Comparison of ENCODE assay signal across 17 mouse cellular contexts in the genomic region with DNA sequence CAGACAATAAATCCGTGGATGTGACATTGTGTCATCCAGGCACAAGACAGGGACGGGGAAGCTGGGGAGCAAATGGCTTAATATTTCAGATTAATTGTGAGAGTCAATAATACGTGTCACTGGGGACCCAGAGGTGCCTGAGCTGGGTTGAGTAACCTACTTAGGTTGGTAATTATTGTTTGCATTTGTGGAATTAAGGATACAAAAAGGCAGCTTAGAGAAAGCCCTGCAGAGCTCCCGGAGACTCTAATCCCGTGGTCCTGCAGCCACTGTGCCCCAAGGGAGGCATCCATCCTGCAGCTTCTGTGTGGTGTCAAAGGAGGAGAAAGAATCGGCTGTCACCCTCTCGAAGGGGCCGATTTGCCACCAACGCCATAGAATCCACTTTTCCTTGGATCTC.
DNase-seq lines count a peak whose midpoint lies in the region; ATAC-seq and TF ChIP-seq lines count a peak whose summit lies in the region.
"Had no signal": no experiment of that assay in that cellular context is flagged by ENCODE, and none has a peak within 500 bp of the region (broad histone marks: within the 10 kb centered on the region; RNA-seq: fewer than 3 reads in every experiment).

No protein-coding gene starts in this region.

- peak; percentile 19 for DNase-seq in midbrain, embryonic 10.5 days (ENCODE audit: low spot score)
- no peak for DNase-seq in midbrain, postnatal 0 days (ENCODE audit: low spot score)
- no peak for DNase-seq in frontal cortex, postnatal 10 days (ENCODE audit: low spot score in 2 of 2)
- DNase-seq in thymus, adult 2 months = no peak
- DNase-seq: cerebellum, postnatal 14 days; left cerebral cortex, postnatal 4 days; lung, adult 18-20 months; right cerebral cortex, adult 18-20 months had no signal

- no peak overlapping the region for H3K4me2 ChIP-seq in midbrain, postnatal 0 days (ENCODE audit: low read depth, low read length, poor library complexity, severe bottlenecking)
- H3K4me2 ChIP-seq in midbrain, embryonic 12.5 days (replicated peaks) = peak overlapping the region; percentile 8
- H3K4me2 ChIP-seq in neural tube, embryonic 13.5 days = peak overlapping the region; percentile 33
- no peak overlapping the region for H3K4me2 ChIP-seq in intestine, embryonic 15.5 days (replicated peaks)
- H3K4me2 ChIP-seq: embryonic facial prominence, embryonic 12.5 days; heart, embryonic 12.5 days had no signal

- H3K4me1 ChIP-seq in midbrain, embryonic 10.5 days = peaks cover 33% of the 10 kb centered on the region
- H3K4me1 ChIP-seq in midbrain, postnatal 0 days (ENCODE audit: insufficient read depth, low read length) = no peaks in the 10 kb centered on the region
- H3K4me1 ChIP-seq in midbrain, embryonic 12.5 days = peaks cover 16% of the 10 kb centered on the region
- H3K4me1 ChIP-seq in neural tube, embryonic 13.5 days (replicated peaks) = peaks cover 39% of the 10 kb centered on the region
- H3K4me1 ChIP-seq in intestine, embryonic 15.5 days (replicated peaks) = no peaks in the 10 kb centered on the region
- no peaks in the 10 kb centered on the region for H3K4me1 ChIP-seq in thymus, adult 2 months (replicated peaks; ENCODE audit: control insufficient read depth, insufficient read depth, low read length)
- H3K4me1 ChIP-seq: heart, embryonic 12.5 days had no signal

- no peak overlapping the region for H3K9ac ChIP-seq in midbrain, postnatal 0 days (replicated peaks; ENCODE audit: low read length, poor library complexity, severe bottlenecking)
- no peak overlapping the region for H3K9ac ChIP-seq in midbrain, embryonic 12.5 days (replicated peaks)
- 0 out of 2 replicates have a peak overlapping the region, but pooled peaks have one; percentile 41 for H3K9ac ChIP-seq in neural tube, embryonic 13.5 days
- H3K9ac ChIP-seq in intestine, embryonic 15.5 days = no peak overlapping the region
- H3K9ac ChIP-seq: embryonic facial prominence, embryonic 12.5 days; heart, embryonic 12.5 days had no signal

- no peaks in the 10 kb centered on the region for H3K27me3 ChIP-seq in midbrain, embryonic 10.5 days (ENCODE audit: low read depth, poor library complexity, severe bottlenecking)
- no peaks in the 10 kb centered on the region for H3K27me3 ChIP-seq in midbrain, postnatal 0 days (ENCODE audit: insufficient read depth, low read length)
- no peaks in the 10 kb centered on the region for H3K27me3 ChIP-seq in midbrain, embryonic 12.5 days
- no peaks in the 10 kb centered on the region for H3K27me3 ChIP-seq in neural tube, embryonic 13.5 days
- H3K27me3 ChIP-seq in intestine, embryonic 15.5 days (replicated peaks) = no peaks in the 10 kb centered on the region
- H3K27me3 ChIP-seq in thymus, adult 2 months (ENCODE audit: control insufficient read depth, insufficient read depth, low read length) = no peaks in the 10 kb centered on the region
- H3K27me3 ChIP-seq: embryonic facial prominence, embryonic 12.5 days had no signal

- peak overlapping the region; percentile 23; the same call in 1 of the 2 replicates for H3K27ac ChIP-seq in midbrain, embryonic 10.5 days (replicated peaks)
- H3K27ac ChIP-seq in midbrain, postnatal 0 days (ENCODE audit: low read depth, low read length) = no peak overlapping the region
- no peak overlapping the region for H3K27ac ChIP-seq in midbrain, embryonic 12.5 days (replicated peaks)
- peak overlapping the region; percentile 68 for H3K27ac ChIP-seq in neural tube, embryonic 13.5 days (replicated peaks)
- H3K27ac ChIP-seq in intestine, embryonic 15.5 days = no peak overlapping the region
- no peak overlapping the region for H3K27ac ChIP-seq in thymus, adult 2 months (ENCODE audit: control insufficient read depth, insufficient read depth, low read length)
- H3K27ac ChIP-seq: embryonic facial prominence, embryonic 12.5 days; kidney, postnatal 0 days; layer of hippocampus, adult 2 months had no signal

- TF ChIP-seq CTCF in midbrain, postnatal 0 days (IDR thresholded peaks at IDR 0.05) = no peak
- TF ChIP-seq CTCF in thymus, adult 2 months (IDR thresholded peaks at IDR 0.05; ENCODE audit: borderline replicate concordance, control insufficient read depth, extremely low read depth, insufficient read depth, low read length, poor library complexity) = no peak

- H3K36me3 ChIP-seq in midbrain, embryonic 10.5 days = no peaks in the 10 kb centered on the region
- H3K36me3 ChIP-seq in midbrain, postnatal 0 days (ENCODE audit: insufficient read depth, low read length) = no peaks in the 10 kb centered on the region
- no peaks in the 10 kb centered on the region for H3K36me3 ChIP-seq in midbrain, embryonic 12.5 days
- H3K36me3 ChIP-seq in neural tube, embryonic 13.5 days = no peaks in the 10 kb centered on the region
- H3K36me3 ChIP-seq in intestine, embryonic 15.5 days = no peaks in the 10 kb centered on the region
- no peaks in the 10 kb centered on the region for H3K36me3 ChIP-seq in thymus, adult 2 months (ENCODE audit: control insufficient read depth, insufficient read depth, low read length)
- H3K36me3 ChIP-seq: embryonic facial prominence, embryonic 12.5 days; G1E; heart, embryonic 12.5 days had no signal

- no peak for ATAC-seq in midbrain, postnatal 0 days (ENCODE audit: low FRiP score)
- peak; percentile 49; the same call in 1 of the 2 replicates for ATAC-seq in midbrain, embryonic 12.5 days (ENCODE audit: low FRiP score, low read depth)
- peak; percentile 12; the same call in 1 of the 2 replicates for ATAC-seq in neural tube, embryonic 13.5 days (ENCODE audit: low read depth)
- ATAC-seq in intestine, embryonic 15.5 days = no peak
- ATAC-seq: intestine, postnatal 0 days had no signal

- H3K4me3 ChIP-seq in midbrain, embryonic 10.5 days = no peak overlapping the region
- H3K4me3 ChIP-seq in midbrain, postnatal 0 days (ENCODE audit: low read depth, low read length) = no peak overlapping the region
- H3K4me3 ChIP-seq in midbrain, embryonic 12.5 days = no peak overlapping the region
- no peak overlapping the region for H3K4me3 ChIP-seq in neural tube, embryonic 13.5 days
- no peak overlapping the region for H3K4me3 ChIP-seq in intestine, embryonic 15.5 days (replicated peaks)
- no peak overlapping the region for H3K4me3 ChIP-seq in thymus, adult 2 months (ENCODE audit: control insufficient read depth, insufficient read depth, low read length)
- H3K4me3 ChIP-seq: embryonic facial prominence, embryonic 12.5 days; heart, embryonic 12.5 days; layer of hippocampus, adult 2 months had no signal

- WGBS in midbrain, embryonic 10.5 days = 18% methylated on average over 9 of the region's 9 CpGs
- WGBS in midbrain, postnatal 0 days = 14% methylated on average over 9 of the region's 9 CpGs
- WGBS in midbrain, embryonic 12.5 days = 12% methylated on average over 9 of the region's 9 CpGs
- WGBS in neural tube, embryonic 13.5 days = 23% methylated on average over 9 of the region's 9 CpGs
- 55% methylated on average over 9 of the region's 9 CpGs for WGBS in intestine, embryonic 15.5 days
- 68% methylated on average over 9 of the region's 9 CpGs for WGBS in thymus, adult 2 months

- no peak for TF ChIP-seq POLR2A in thymus, adult 2 months (IDR thresholded peaks at IDR 0.05; ENCODE audit: control insufficient read depth, extremely low read depth, insufficient read depth, low read length, poor library complexity)

- H3K9me3 ChIP-seq in midbrain, embryonic 10.5 days (replicated peaks) = no peaks in the 10 kb centered on the region
- no peaks in the 10 kb centered on the region for H3K9me3 ChIP-seq in midbrain, postnatal 0 days (ENCODE audit: low read length)
- no peaks in the 10 kb centered on the region for H3K9me3 ChIP-seq in midbrain, embryonic 12.5 days
- no peaks in the 10 kb centered on the region for H3K9me3 ChIP-seq in neural tube, embryonic 13.5 days
- no peaks in the 10 kb centered on the region for H3K9me3 ChIP-seq in intestine, embryonic 15.5 days
- H3K9me3 ChIP-seq: embryonic facial prominence, embryonic 12.5 days; heart, embryonic 12.5 days had no signal

Comparison
In these comparisons a context has a peak if more than half of its experiments do, and no peak if none do; other contexts are left out.
1. H3K27ac ChIP-seq: peak in midbrain, embryonic 10.5 days (single experiment) and neural tube, embryonic 13.5 days (single experiment); none in midbrain, postnatal 0 days (single experiment), midbrain, embryonic 12.5 days (single experiment), intestine, embryonic 15.5 days (single experiment) and thymus, adult 2 months (single experiment).
2. ATAC-seq: peak in midbrain, embryonic 12.5 days (single experiment) and neural tube, embryonic 13.5 days (single experiment); none in midbrain, postnatal 0 days (single experiment) and intestine, embryonic 15.5 days (single experiment).
3. H3K4me2 ChIP-seq: peak in midbrain, embryonic 12.5 days (single experiment) and neural tube, embryonic 13.5 days (single experiment); none in midbrain, postnatal 0 days (single experiment) and intestine, embryonic 15.5 days (single experiment).